Mouse (Mus musculus) cerebellum, adult 2 months (tissue): ENCODE results near the gene Hoga1.
A peak's percentile ranks its signal among the peaks of the same experiment; 100 is the strongest.

Source experiments
- CTCF ChIP-seq: fragments of 200-500 bp; IDR thresholded peaks from 2 replicates; pipeline ENCODE4 v1.5.1; 2011; ENCODE audit warnings: low read depth, mild to moderate bottlenecking, control low read depth, low read length, moderate library complexity, borderline replicate concordance; ENCODE audit not compliant: insufficient read depth
- POLR2A ChIP-seq: fragments of 200-500 bp; IDR thresholded peaks from 2 replicates; pipeline ENCODE4 v1.6.1; 2011; ENCODE audit warnings: low read length, control low read depth, borderline replicate concordance; ENCODE audit not compliant: insufficient read depth

DNA sequence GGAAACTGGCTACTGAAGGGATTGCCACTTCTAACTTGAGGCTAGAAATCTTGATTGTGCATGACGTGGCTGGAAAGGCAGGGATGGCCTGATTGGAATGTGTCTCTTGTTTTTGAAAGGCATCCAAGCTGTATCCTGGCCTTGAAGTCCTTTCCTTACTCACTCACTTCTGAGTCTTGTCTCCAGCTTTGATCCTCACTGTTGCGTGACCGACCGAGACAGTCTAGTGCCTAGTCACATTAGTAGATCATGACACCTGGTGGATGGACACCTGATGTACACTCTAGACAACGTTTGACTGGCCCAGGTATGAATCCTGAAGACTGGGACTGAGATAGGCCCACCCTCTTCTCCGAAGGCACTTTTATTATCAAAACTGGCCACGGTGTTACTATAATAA, 27.4 kb downstream of the Hoga1 start:
- TF ChIP-seq CTCF = peak; percentile 28; the same call in 1 of the 2 replicates
- TF ChIP-seq POLR2A = no peak
